Mouse (Mus musculus) gonadal fat pad, adult 2 months (tissue): ENCODE results near the gene Ctdnep1. TPM values are rescaled to one million over a fixed set of nuclear protein-coding genes. Genes with fewer than 3 reads are reported as not detected.

ENCODE experiments used
- DNase-seq: peaks from one replicate; pipeline ENCODE4 v3.0.0-alpha.2; 2012; ENCODE audit warnings: low read depth
- polyA plus RNA-seq: library from polyadenylated mRNA; depleted of rRNA; stranded (reverse); fragments of >200 nt; gene quantifications from 2 replicates; pipeline ENCODE4 v1.2.3, GENCODE M21; 2012; rRNA removed

The Ctdnep1 gene
- polyA plus RNA-seq, 1 experiment: 94.3 TPM

DNA sequence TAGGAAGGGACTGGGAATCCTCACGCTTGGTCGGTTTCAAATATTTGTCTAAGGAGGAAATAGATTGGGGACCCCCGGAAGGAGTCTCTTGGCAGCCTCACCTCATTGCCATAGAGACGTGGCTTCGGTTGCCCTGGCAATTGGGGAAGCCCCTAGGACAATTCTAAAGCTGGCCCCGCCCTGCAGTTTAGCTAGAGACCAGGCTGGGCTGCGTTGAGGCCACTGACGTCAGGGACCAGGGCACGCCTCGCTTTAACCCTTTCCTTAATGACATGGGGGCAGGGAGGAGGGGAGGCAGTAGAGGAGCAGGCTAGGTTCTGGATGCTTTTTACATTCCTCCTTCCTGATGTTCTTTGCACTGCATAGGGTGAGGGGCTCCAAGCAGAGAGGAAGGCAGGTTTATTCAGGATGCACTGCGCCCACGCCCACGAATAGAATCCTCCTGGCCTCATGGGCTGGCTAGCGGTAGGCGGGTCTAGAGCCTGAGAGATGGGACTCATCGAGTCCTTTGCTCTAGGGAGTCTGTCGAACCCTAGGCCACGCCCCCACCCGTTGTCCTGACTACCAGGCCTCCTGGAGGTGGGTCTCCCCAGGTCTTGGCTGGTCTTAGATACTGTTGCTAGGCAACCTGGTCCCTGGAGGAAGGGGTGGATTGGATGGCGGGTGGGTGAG, 48.3 kb downstream of the Ctdnep1 start:
- no peak for DNase-seq

DNA sequence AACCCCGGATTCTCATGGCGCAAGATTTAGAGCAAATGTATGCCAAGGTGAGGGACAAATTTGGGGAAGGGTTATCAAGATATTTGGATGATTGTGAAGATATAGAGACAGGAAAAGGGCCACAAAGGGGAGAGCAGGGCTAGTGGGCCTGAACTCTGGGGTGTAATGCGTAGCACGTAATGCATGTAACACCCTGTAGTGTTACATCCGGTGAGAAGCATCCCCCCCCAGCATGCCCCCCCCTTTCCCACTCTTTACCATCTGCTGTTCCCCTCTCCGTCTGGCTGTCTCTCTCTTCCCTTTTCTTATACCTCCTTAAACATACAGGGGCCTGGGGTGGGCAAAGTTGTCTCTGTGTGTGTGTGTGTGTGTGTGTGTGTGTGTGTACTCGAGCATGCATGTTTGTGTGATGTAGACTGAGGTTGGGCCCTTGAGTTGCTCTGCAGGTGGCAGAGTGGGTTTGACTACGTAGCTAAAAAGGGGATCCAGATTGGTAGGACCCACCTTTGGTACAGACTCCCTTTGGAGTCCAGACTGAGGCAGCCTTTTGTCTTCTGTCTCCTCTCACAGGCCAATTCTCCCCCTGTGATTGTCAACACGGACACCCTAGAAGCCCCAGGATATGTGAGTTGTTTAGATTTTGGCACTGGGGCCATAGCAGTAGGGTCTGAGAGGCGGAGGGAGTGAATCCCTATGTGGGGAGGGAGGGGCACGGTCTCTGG, 49.0 kb downstream of the Ctdnep1 start:
- no peak for DNase-seq

DNA sequence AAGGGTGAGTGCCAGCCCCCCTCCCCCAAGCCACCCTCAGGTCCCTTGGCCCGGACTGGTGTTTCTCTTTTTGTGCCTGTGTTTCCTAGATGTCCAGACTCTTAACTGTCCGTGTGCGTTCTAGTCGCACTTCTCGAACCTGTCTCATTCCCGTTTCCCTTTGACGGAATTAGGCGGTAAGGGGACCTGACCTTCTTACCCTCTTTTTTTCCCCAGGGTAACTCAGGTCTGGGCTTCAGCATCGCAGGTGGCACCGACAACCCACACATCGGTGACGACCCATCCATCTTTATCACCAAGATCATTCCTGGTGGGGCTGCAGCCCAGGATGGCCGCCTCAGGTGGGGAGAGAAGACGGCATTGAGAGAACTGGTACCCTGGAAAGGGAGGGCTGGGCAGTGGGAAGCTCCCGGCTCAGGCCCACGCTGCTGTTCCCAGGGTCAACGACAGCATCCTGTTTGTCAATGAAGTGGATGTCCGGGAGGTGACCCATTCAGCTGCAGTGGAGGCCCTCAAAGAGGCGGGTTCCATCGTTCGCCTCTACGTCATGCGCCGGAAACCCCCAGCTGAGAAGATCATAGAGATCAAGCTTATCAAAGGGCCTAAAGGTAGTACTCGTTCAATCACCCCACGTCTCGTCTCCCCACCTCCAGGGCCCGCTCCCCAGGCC, 49.8 kb downstream of the Ctdnep1 start:
- no peak for DNase-seq

DNA sequence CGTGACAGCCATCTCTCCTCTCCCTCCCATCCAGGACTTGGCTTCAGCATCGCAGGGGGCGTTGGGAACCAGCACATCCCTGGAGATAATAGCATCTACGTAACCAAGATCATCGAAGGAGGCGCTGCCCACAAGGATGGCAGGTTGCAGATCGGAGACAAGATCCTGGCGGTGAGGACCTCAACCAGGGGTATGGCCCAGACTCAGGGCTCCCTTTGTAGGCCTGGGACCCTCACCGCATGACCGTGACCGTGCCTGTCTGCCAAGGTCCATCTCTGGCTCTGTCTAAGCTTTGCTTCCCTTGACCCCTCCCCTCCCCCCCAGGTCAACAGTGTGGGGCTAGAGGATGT, 50.3 kb downstream of the Ctdnep1 start:
- DNase-seq: no peak

DNA sequence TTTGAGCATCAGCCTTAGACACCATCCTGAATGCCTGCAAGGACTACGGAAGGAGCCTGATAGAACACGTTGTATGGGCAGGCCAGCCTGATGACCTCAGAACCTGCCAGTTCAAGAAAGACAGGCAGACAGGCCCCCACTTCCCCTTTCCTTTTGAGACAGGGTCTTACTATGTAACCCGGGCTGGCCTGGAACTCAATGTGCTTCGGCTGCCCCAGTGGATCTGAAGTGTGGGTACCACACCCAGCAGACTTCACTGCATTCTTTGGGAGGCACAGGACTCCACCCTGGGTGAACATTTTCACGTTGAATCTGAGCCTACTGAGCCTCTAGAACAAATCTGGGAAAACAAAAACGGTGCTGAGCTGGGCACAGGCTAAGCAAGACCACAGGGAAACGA, 57.2 kb downstream of the Ctdnep1 start:
- DNase-seq: no peak

DNA sequence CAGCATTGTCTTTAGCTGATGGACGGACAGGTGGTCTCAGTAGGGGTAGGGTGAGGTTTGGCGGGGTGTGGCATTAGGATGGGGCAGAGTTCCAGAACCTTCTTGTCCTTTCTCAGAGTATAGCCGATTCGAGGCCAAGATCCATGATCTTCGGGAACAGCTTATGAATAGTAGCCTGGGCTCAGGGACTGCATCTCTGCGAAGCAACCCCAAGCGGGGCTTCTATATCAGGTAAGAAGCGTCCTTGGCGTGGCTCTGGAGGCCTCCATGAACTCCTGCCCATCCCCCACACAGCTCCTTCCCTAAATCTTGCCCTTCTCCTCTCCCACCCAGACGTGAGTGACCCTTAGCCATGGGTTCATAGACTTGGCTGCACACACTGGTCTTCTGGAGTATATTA, 58.7 kb downstream of the Ctdnep1 start:
- no peak for DNase-seq

DNA sequence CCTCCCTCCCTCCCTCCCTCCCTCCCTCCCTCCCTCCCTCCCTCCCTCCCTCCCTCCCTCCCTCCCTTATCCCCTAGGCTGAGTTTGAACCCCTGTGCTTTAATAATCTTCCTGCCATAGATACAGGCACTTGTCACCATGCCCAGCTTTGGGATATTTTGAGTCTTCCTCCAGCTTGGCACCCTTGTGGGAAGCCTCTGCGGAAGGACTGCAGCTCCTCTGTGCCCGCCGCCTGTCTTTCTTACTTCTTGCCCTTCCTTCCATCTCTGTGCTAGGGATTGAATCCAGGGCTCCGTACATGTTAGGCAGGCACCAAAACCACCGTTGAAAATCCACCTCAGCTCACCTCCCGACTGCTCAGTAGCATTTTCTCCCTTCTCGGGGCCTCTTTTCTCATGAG, 59.2 kb downstream of the Ctdnep1 start:
- no peak for DNase-seq

Other genes starting within 250 kb of the Ctdnep1 start
- 18.5 and 48.2 TPM in 2 replicates for gene Polr2a, start 222.5 kb upstream of the Ctdnep1 start, polyA plus RNA-seq
- gene Slc35g3, start 219.2 kb upstream of the Ctdnep1 start, polyA plus RNA-seq: 0.22 and 0.51 TPM in 2 replicates
- gene Zbtb4, start 215.2 kb upstream of the Ctdnep1 start, polyA plus RNA-seq: 30.6 and 32.9 TPM in 2 replicates
- gene Chrnb1, start 185.2 kb upstream of the Ctdnep1 start, polyA plus RNA-seq: 15.3 and 18.3 TPM in 2 replicates
- 6.9 and 7.7 TPM in 2 replicates for gene Fgf11, start 179.3 kb upstream of the Ctdnep1 start, polyA plus RNA-seq
- 12.9 and 20.5 TPM in 2 replicates for gene Tmem102, start 175.5 kb upstream of the Ctdnep1 start, polyA plus RNA-seq
- gene Gm39566, start 165.9 kb upstream of the Ctdnep1 start, polyA plus RNA-seq: 0.18 and 0.47 TPM in 2 replicates
- gene Spem2, start 162.7 kb upstream of the Ctdnep1 start, polyA plus RNA-seq: 6.8 and 9.8 TPM in 2 replicates
- 11.3 and 16.5 TPM in 2 replicates for gene Spem1, start 159.0 kb upstream of the Ctdnep1 start, polyA plus RNA-seq
- 19.0 and 23.8 TPM in 2 replicates for gene Nlgn2, start 143.4 kb upstream of the Ctdnep1 start, polyA plus RNA-seq
- 179 and 279 TPM in 2 replicates for gene Tmem256, start 142.6 kb upstream of the Ctdnep1 start, polyA plus RNA-seq
- gene Plscr3, start 134.8 kb upstream of the Ctdnep1 start, polyA plus RNA-seq: 60.4 and 66.9 TPM in 2 replicates
- 26.0 and 32.5 TPM in 2 replicates for gene Tnk1, start 122.4 kb upstream of the Ctdnep1 start, polyA plus RNA-seq
- not detected in 2 replicates for gene Tmem95, start 103.1 kb upstream of the Ctdnep1 start, polyA plus RNA-seq
- gene Kctd11, start 99.8 kb upstream of the Ctdnep1 start, polyA plus RNA-seq: 9.0 and 10.0 TPM in 2 replicates
- gene Acap1, start 85.6 kb upstream of the Ctdnep1 start, polyA plus RNA-seq: 37.7 and 38.2 TPM in 2 replicates
- 5.4 and 5.9 TPM in 2 replicates for gene 2810408A11Rik, start 80.2 kb upstream of the Ctdnep1 start, polyA plus RNA-seq
- 42.3 and 45.0 TPM in 2 replicates for gene Neurl4, start 80.1 kb upstream of the Ctdnep1 start, polyA plus RNA-seq
- 56.9 and 61.2 TPM in 2 replicates for gene Gps2, start 67.3 kb upstream of the Ctdnep1 start, polyA plus RNA-seq
- gene Eif5a, start 59.2 kb upstream of the Ctdnep1 start, polyA plus RNA-seq: 457 and 520 TPM in 2 replicates
- gene Ybx2, start 45.4 kb upstream of the Ctdnep1 start, polyA plus RNA-seq: 19.2 and 37.4 TPM in 2 replicates
- 121 and 139 TPM in 2 replicates for gene Slc2a4, start 33.0 kb upstream of the Ctdnep1 start, polyA plus RNA-seq
- gene Cldn7, start 16.4 kb upstream of the Ctdnep1 start, polyA plus RNA-seq: 88.4 and 172 TPM in 2 replicates
- 60.1 and 80.3 TPM in 2 replicates for gene Elp5, start 1.4 kb downstream of the Ctdnep1 start, polyA plus RNA-seq
- 568 and 793 TPM in 2 replicates for gene Gabarap, start 10.0 kb downstream of the Ctdnep1 start, polyA plus RNA-seq
- gene Phf23, start 14.6 kb downstream of the Ctdnep1 start, polyA plus RNA-seq: 22.8 and 23.2 TPM in 2 replicates
- gene Dvl2, start 19.4 kb downstream of the Ctdnep1 start, polyA plus RNA-seq: 13.7 and 19.1 TPM in 2 replicates
- gene Acadvl, start 34.3 kb downstream of the Ctdnep1 start, polyA plus RNA-seq: 79.9 and 96.2 TPM in 2 replicates
- 12.8 and 16.6 TPM in 2 replicates for gene Dlg4, start 35.8 kb downstream of the Ctdnep1 start, polyA plus RNA-seq
- 0.08 and 0.72 TPM in 2 replicates for gene Asgr1, start 72.9 kb downstream of the Ctdnep1 start, polyA plus RNA-seq
- gene Asgr2, start 111.5 kb downstream of the Ctdnep1 start, polyA plus RNA-seq: 0.93 and 1.4 TPM in 2 replicates
- 14.1 and 33.9 TPM in 2 replicates for gene Mgl2, start 149.2 kb downstream of the Ctdnep1 start, polyA plus RNA-seq
- 19.1 and 24.5 TPM in 2 replicates for gene Clec10a, start 175.0 kb downstream of the Ctdnep1 start, polyA plus RNA-seq
- gene Slc16a11, start 231.6 kb downstream of the Ctdnep1 start, polyA plus RNA-seq: 30.7 and 42.7 TPM in 2 replicates
- 22.1 and 30.3 TPM in 2 replicates for gene Slc16a13, start 239.9 kb downstream of the Ctdnep1 start, polyA plus RNA-seq
- 8.1 and 9.1 TPM in 2 replicates for gene Bcl6b, start 248.6 kb downstream of the Ctdnep1 start, polyA plus RNA-seq